Mouse (Mus musculus): ENCODE measurements at regions not wholly inside any gene's neighbourhood (a gene's known extent, or its start where the extent isn't known, plus 50 kb on each side); places are given as distances from the start of the nearest gene placed in this dataset.

DNA sequence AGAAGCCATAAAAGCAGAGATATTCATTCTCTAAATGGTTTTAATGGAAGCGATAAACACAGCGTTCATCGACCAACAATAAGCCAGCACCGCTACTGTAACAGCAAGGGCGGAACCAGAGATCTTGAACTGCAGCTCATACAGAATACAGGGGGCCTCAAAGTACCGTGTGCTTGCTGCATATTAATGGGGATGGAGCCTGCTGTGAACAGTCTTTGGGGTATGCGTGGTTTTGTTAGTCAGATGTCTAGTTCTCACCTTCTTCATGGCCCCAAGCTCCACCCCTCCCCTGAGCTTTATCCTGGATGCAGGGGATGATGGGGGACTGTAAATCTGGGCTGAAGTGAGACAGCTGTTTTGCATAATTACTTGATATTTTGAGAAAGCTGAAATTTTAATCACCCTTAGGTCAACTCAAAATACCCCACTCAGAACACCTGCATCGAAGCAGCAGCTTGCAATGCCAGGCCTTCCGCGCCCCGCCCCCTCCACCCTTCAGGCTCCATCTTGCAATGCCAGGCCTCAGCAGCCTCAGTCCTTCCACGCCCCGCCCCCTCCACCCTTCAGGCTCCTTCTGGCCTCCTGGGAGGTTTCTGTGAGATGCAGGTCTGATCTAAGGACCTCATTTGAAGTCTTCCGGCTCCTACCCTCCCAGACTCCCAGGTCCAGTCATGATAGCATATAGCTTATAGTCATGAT is 73.5 kb upstream of the Tspan5 start:
- DNase-seq (ENCODE audit: low spot score), result no peak

DNA sequence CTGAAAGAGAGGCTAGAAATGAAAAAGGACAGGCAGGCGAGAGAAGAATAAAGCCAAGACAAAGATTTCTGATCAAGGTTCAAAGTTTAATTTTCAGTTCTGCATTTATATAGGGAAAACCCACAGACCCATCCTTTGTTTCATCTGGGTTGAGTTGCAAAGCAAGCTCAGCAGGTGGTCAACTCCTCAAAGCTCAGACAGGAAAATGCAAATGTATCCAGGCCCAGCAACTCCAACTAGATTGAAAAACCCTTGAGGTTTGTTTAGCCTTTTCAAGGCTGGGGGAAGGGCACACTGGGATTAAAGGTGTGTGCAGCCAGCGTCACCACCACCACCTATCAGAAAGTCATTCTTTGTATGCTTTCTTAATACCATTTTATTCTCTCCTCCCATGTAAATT is 66.1 kb upstream of the Tspan5 start:
- no peak for DNase-seq (ENCODE audit: low spot score)

GRCm38 (mm10) chr3:138678351-138678750 is 63.6 kb upstream of the Tspan5 start:
- DNase-seq (ENCODE audit: low spot score), result no peak

GRCm38 (mm10) chr3:138686636-138687230 is 55.3 kb upstream of the Tspan5 start:
- DNase-seq (ENCODE audit: low spot score), result no peak

- no peak for DNase-seq (ENCODE audit: low spot score)
These were observed 53.4 kb upstream of the Tspan5 start for GRCm38 (mm10) chr3:138688606-138689005.

Data from ovary, postnatal 10 days (tissue).